Mouse (Mus musculus) heart, adult 18-20 months (tissue): ENCODE measurements at regions not wholly inside any gene's neighbourhood (a gene's known extent, or its start where the extent isn't known, plus 50 kb on each side); places are given as distances from the start of the nearest gene placed in this dataset.
A peak's percentile ranks its signal among the peaks of the same experiment; 100 is the strongest.

ENCODE experiments used
- DNase-seq, 2 experiments: peaks; one replicate each; pipeline ENCODE4 v3.0.0; 2021 to 2022; ENCODE audit warnings: mixed read lengths in 1 of 2

DNA sequence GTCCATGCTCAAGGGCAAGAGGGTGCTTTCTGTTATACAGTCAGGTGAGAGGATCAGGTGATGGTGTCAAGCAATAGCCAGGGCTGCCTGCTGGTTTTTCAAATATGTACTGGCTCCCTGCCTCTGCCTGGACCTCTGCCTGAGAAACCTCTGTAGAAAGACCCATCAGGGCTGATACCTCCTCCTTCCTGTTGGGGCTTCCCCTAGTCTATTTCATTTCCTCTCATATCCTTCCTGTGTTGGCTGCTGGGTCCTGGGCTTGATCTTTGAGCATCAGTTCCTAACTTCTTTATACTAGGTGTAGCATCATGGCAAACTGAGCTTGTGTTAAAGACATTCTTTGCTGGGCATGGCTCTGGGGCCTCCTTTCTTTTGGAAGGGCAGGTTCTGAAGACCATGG is 89.5 kb downstream of the Tmem38b start:
- DNase-seq = no peak

DNA sequence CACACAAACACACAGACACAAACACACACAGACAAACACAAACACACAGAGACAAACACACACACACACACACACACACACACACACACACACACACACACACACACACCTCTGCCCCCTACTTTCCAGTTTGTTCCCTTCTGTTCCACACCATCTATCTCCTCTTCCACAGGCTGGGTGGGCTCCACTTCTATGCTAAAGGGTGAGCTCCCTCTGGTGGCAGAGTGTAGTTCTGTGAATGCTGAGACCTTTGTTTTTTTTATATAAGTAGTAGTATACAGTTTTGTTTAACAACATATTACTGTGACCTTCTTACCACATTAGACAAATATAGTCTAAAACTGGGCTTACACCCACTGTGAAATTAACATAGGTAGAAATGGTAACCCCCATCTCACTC is 93.3 kb downstream of the Tmem38b start:
- peak; percentile 25 to 52 for DNase-seq

DNA sequence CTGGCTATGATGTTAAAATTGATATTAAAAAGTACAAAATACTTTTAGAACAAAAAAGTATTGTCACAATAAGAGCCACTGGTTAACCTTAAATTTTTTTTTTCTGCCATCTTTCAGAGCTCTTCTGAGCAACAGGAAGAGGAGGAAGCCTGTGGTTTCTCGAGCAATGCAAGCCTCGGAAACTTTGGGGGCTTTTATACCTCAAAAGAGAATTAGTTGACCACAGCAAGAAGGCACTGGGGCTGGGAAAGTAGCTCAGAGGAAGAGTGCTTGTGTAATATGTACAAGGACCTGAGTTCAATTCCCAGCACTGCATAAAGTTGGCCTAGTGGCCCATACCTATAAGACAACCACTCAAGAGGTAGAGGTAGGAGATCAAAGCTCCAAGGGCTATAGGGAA is 94.7 kb downstream of the Tmem38b start:
- DNase-seq = no peak

DNA sequence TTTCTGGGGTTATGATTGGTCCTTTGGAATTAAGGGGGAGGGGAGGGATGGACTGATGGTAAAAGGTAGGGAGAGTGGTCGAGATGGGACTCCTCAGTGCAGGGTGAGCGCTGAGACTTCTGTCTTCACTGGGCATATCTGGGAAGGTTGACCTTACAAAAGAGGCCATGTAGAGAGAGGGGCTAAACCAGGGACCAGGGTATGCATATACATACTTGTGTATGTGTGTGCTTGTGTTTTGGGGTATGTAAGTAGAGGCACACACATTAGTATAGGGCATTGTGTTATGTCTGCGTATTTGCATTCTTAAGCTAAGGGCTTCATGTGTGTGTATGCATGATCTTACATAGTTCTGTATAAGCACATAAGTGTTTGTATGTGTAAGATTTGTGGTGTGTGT is 105.2 kb downstream of the Tmem38b start:
- DNase-seq = no peak

DNA sequence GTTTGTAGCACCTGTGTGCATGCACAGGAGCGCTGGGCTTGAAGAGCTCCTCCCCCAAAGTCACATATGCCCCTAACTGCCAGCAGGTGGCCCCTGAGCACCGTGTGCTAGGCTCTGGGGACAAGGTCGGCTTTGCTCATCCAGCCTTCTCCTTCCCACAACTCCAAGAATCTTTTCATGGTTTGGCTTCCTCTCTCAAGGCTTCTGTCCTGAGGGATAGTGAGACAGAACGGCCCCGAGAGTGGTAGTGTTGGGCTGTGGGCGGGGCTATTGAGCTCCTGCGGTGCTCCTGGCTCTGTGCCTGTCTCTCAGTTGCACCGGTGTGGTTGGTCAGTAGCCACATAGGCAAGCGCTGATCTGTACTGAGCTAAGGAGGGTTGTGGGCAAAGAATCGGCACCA is 105.7 kb downstream of the Tmem38b start:
- DNase-seq = peak in 1 of 2 experiments; percentile 34

DNA sequence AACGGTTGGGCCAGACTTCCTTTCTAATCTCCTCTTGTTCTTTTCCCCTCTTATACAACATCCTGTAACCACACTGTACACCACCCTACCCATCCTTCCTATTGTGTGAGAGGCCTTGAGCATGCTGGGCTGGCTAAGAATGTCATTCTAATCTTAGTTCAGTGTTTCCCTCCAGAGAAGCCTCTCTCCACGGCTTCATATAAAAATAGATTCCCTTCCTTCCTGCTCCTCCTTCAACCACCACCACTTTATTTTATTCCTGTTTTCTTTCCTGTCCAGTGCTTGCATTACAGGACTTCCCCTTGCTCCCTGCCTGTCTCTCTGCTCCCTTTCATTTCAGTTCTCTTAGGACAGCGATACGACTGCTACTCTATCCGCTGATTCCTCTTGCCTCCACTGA is 109.5 kb downstream of the Tmem38b start:
- DNase-seq = no peak

DNA sequence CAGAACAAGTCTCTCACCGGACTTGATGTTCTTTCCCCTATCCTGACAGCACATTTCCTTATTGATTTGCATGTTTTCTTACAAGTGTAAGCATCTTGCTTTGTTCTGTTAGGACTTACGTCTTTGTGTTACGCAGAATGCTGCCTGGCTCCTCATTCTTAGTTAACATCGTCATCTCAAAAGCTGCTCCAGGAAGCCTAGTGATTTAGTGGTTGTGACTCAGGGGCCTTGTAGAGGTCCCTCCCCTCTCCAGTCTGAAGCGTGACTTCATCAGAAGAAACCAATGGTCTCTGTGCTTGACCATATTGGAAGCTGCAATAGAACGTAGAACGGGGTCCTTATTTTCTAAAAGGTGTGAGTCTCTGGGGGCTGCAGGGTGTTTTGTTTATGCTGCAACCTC is 122.9 kb downstream of the Tmem38b start:
- no peak for DNase-seq

DNA sequence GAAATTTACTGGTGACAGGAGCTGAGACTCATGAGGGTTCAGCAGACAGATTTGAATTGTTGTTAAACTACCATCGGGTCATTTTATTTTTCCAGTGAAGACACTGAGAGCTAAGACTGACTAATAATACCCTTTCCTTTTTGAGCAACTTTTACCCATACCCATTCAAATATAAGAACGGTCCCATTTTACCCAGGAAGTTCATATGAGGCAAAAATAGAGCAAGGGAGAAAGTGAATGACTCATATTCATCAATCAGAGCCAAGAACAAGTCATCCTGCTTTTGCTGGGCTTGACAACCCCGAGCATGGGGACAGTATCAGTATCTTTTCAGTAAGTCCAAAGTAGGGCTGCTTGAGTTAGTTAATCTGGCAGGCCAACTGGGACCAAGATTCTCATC is 123.3 kb downstream of the Tmem38b start:
- no peak for DNase-seq

DNA sequence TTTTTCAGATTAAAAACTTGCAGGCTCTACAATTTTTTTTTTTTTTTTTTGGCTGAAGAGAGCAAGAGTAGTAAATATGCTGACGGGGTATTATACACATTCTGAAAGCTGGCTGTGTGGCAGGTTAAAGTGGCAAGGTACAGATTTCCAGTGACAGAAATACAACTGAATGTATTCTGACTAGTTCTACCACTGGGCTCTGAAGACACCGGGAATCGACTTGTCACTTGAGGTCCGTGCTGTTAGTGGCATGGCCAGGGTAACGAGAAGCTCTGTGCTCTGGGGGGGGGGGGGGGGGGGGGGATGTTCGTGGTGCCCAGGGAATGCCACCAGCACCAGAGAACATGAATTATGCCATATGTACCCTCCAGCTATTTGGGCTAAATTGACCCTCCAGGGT is 124.7 kb downstream of the Tmem38b start:
- DNase-seq = no peak

DNA sequence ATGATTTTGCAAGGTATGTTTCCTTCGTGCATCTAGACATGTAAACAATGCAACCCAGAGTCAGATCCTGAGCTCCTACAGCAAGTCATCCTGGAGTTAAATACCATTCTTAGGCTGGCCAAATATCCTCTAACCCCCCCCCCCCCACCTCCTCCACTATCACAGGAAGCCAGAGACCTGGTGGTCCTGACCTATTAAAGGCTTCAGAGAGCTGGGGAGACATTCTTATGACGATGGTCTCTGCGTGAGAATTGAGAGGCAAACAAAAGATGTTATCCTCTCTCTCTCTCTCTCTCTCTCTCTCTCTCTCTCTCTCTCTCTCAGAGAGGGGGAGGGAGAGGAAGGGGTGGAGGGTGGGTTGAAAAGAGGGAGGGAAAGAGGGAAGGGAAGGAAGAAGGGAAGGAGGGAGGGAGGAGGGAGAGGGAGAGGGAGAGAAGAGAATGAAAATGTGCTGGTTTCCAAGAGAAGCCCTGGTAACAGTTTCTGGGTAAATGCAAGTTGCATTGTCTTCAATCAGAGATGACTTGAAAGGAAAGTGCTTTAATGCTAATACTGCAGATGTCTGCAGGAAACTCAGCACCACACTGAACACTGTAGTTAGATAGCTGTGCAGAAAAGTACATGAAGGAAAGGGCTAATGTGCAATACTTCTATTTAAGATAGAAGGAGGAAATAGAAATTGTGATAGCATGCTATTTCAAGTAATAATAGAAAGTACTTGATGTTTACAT is 125.3 kb downstream of the Tmem38b start:
- no peak for DNase-seq

DNA sequence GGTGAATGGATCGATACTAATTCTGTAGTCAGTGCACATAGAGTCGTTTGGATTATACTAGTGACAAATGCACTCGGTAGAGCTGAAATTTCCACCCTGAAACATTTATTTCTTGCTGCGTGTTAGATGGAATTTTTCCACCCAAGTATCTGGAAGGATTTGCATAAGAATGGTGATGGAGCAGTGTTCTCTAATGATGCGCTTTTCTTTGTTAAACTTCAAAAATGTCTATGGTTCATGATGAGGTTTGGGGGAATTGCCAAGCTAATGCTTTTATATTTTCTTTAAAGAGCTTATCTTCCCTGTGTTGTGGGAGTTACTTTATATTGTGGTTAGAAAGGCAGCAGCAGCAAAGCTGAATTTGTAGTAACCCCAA is 125.9 kb downstream of the Tmem38b start:
- no peak for DNase-seq

DNA sequence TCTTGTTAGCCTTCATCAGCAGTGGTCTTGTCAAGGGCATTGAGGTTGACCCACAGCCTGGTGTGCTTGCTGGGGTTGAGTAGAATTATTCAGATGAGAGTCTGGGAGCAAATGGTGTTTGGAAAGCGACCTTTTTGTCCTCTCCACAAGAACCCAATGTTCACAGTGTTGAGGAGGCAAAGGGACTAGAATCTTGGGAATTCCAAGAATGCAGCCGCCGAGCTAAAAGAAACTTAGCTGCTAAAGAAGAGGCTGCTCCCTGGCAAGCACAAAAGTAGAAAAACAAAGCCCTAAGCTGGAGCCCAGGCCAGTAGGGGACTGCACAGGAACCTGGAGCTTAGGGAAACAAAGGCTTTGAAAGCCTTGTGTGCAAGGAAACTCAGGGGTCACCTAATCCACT is 126.4 kb downstream of the Tmem38b start:
- DNase-seq = peak in 1 of 2 experiments; percentile 2

DNA sequence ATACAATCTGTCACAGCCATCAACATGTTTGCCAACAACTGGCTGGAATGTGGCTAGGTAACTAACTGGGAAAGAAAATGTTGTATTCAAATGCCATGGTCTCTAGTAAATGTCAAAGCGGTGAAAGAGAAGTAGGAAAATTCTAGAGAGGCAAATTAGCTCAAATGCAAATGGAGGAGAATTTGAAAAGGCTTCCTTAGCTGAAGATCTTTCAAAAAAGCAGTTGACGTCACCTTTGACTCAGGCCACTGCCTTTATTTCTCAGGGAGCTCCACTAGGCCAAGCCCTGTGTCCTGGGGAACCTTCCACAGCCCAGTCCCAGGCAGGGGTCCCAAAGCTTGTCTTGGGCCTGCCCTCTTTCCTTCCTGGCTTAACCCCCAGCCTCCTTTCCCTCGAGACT is 136.6 kb downstream of the Tmem38b start:
- no peak for DNase-seq

DNA sequence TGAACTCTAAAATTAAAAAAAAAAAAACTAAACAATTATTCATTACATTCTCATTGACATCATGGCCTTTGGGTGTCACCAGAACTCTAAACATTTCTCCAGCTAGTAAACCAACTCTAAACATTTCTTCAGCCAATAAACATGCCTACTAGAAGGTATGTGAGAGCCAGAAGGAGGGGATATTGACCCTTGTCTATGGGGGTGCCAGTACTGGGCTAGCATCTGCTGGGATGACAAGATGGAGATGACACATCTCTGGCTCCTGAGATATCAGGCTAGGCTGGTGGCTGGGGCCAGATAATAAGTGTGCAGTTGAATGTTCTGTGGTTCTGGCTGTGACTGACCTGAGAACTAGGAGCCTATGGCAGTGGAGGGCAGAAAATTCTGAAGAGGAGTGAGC is 144.6 kb downstream of the Tmem38b start:
- DNase-seq = no peak

DNA sequence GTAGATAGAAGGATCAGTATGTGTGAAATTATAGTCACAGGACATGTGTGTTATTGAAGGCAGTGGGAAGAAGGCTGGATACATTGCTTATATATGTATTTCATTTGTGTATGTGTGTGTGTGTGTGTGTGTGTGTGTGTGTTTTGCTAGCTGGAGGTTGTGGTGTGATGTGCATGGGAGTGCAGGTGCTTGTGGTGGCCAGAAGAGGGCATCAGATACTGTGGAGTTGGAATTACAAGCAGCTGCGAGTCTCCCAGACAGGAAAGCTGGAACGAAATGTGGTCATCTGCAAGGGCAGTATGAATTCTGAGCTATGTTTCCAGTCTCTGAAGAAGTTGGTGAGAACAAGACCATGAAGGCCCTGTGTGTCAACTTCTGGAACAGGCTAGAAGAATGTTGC is 145.1 kb downstream of the Tmem38b start:
- no peak for DNase-seq

DNA sequence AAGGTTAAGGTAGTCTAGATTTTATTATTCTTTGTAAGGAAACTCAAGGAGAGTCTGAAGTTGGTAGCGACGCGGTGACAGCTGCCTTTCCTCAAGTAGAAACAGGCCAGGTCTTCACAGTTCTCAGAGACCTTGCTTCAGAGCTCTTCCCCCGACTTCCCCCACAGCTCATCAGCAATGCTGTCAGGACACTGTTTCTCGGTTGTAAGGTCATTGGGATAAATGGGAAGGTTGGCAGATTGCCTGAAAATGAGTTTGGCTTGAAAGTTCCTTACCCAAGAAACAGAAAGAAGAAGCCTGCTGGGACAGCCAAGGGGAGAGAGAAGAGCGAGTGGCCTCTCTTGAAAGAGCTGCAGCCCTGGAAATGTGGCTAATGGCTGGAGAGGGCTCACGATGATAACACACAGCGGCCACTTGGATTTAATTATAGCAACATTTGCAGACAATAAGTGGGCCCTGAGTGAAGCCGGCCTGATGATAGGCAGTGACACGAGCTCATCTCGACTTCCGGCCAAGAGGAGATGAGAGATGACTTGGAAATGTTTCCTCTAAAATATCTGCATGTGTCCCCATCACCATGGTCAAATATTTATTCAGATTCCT is 150.3 kb downstream of the Tmem38b start:
- peak; percentile 15 to 20 for DNase-seq

DNA sequence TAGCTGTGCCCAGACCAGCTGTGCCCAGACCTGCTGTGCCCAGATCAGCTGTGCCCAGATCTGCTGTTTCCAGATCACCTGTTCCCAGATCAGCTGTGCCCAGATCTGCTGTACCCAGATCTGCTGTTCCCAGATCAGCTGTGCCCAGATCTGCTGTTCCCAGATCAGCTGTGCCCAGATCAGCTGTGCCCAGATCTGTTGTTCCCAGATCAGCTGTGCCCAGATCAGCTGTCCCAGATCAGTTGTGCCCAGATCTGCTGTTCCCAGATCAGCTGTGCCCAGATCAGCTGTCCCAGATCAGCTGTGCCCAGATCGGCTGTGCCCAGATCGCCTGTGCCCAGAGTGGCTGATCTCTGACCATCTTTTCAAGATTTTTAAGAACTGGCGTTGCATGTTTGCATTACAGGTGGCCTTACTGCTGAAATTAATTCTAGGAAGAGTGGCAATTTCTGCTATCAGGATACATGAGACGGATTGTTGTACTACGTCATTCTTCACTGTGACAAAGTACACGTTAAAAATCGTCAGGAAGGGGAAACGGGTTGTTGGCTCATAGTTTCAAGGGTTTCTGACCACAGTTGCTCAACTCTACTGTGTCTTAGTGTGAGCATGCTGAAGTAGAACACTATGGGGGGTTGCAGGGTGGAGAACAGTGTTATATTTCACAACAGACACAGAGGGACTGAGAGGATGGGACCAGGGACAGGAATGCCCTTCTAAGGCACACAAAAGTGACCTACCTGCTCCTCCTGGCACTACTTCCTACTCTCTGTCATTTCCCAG is 160.9 kb downstream of the Tmem38b start:
- DNase-seq = no peak

DNA sequence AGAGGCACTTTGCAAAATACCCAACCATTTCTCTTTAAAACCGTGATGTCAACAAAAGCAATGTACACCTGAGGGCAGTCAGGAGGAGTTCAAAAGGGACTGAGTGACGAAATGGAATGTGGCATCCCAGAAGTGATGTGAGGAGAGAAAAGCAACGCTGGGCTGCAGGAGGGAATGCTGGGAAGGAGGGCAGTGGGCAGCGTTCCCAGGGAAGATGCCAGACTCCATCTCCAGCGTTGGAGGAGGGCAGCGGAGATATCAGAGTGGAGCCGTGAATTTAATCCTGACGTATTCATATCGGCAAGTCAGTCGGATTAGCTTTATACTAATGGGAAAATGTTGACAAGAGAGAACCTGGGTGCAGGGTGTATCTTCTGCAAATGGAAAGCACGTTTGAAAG is 161.7 kb downstream of the Tmem38b start:
- no peak for DNase-seq

DNA sequence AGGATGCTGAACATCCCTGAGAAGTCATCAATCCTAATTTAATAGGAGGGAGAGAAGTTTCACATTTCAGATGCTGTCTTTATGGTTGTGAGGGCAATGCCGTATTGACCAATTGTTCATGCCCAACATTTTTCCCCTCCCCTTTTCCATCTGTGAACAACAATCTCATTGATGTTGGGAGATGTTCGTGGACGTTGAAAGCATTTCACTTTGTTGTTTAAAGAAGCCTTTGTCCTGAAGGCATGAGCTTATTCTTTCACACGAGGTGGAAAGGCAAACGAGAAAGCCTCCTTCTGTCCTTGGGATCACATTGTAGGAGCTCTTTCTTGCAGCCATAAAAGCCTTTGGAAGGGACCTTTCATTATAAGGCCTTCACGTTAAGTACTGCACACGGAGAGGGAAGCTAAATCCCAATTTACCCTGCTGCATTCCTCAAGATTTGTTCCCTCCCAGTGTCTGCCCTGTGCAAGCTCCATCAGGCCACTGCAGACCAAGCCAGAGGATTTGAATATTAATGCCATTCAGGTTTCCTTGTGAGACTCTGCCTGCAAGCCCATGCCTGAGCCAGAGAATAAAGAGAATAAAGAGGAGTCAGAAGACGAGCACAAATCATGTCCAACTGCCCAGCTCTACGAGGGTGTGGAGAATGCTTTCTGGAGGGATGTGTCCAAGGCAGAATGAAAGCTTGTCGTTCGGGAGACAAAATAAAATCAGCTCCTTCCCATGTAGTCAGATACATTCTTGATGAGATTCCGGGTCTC is 195.4 kb downstream of the Tmem38b start:
- DNase-seq = no peak

DNA sequence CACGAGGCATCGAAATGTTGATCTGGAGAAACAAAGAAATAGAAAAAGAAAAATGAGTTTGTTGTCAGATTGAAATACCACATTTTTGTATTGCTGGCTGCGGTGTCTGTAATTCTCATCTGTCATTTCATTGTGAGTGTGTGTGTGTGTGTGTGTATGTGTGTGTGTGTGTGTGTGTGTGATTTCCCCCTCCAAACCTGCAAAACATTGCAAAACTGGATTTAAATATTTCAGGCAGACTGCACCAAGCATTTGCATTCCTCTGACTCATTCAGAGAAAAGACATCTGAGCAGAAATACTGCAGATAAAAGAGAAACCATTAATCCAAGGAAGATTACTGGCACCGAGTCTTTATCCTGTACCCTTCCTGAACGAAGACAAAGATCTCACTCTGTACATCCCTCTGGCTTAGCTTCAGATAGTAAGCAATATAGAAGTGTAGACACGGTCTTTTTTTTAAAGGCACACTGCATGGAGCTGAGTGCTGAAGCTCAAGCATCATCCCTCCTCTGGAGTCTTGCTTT is 196.1 kb downstream of the Tmem38b start:
- no peak for DNase-seq

DNA sequence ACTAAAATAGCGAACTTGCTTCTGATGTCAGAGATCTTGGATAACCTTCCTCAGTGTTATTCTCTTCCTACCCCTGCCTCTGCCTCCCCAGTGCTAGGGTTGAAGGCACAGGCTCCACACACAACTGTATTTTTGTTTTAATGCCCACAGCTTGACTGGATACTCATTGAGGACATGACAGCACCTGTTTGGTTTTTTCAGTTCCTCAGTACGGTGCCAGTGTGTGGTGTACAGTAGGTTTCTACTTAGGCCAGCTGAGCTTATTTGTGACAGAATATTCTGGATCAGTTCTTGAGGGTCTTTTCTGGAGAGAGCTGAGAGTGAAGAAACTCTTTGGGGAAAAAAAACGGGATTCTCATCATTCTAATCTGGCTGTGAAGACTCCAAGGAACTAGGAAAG is 201.1 kb downstream of the Tmem38b start:
- no peak for DNase-seq

DNA sequence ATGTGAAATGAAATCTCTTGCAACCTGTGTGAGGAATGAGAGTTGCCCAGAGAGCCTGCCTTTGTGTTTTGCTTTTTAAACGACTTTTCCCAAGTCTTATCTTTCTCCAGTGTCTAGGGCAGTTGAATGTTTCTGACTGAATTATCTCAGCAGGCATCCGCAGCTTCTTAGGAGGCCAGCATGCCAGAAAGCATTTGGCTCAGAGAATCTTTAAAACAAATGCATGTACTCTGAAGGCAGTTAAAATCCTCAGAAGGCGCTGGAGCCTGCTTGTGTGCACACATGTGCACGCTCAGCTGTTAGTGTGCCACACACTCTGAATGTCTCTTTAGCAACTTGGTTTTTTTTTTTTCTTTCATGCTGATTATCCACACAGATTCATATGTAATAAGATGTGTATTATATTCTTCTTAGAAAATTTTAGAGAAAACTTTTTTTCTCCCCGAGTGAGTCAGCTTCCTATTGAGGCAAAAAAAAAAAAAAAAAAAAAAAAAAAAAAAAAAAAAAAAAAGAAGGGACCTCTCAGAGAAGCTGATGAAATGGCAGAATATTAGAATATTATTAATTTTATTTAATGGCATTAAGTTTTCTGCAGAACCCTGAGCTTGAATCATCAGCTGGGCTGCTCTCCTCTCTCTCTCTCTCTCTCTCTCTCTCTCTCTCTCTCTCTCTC is 201.9 kb downstream of the Tmem38b start:
- DNase-seq = no peak
